Mouse (Mus musculus) midbrain, postnatal 0 days (tissue): ENCODE data around the gene Lemd1. TPM values are rescaled to one million over a fixed set of nuclear protein-coding genes. Genes with fewer than 3 reads are reported as not detected.

ENCODE experiments used
- ATAC-seq: fragments of 200-750 bp; cut with Nextera tagmentation; 2 replicates; pipeline ENCODE4 v1.8.0; 2017; ENCODE audit warnings: moderate number of reproducible peaks, mild to moderate bottlenecking, moderate TSS enrichment, moderate library complexity; ENCODE audit not compliant: low FRiP score
- DNase-seq: peaks from one replicate; pipeline ENCODE4 v3.0.0-alpha.2; 2015; ENCODE audit warnings: low spot score
- H3K27ac ChIP-seq: fragments of 300-500 bp; sonication (generic); 2 replicates; pipeline ENCODE4 v1.5.1; 2014; ENCODE audit warnings: low read depth, mild to moderate bottlenecking, low read length, mixed read lengths
- H3K27me3 ChIP-seq: fragments of 300-500 bp; sonication (generic); 2 replicates; pipeline ENCODE4 v1.6.1; 2014; ENCODE audit warnings: low read length, control low read depth, mixed read lengths; ENCODE audit not compliant: insufficient read depth
- H3K36me3 ChIP-seq: fragments of 300-500 bp; sonication (generic); 2 replicates; pipeline ENCODE4 v1.6.1; 2014; ENCODE audit warnings: low read length, control low read depth, mixed read lengths; ENCODE audit not compliant: insufficient read depth
- H3K4me1 ChIP-seq: fragments of 300-500 bp; sonication (generic); 2 replicates; pipeline ENCODE4 v1.6.1; 2014; ENCODE audit warnings: mild to moderate bottlenecking, control low read depth, antibody characterized with exemption, low read length, mixed read lengths; ENCODE audit not compliant: insufficient read depth
- H3K4me2 ChIP-seq: fragments of 300-500 bp; sonication (generic); 2 replicates; pipeline ENCODE4 v1.6.1; 2014; ENCODE audit warnings: low read depth, mild to moderate bottlenecking, low read length, mixed read lengths; ENCODE audit not compliant: poor library complexity, severe bottlenecking
- H3K4me3 ChIP-seq: fragments of 300-500 bp; sonication (generic); 2 replicates; pipeline ENCODE4 v1.5.1; 2014; ENCODE audit warnings: low read depth, mild to moderate bottlenecking, low read length, moderate library complexity
- H3K9ac ChIP-seq: fragments of 300-500 bp; sonication (generic); replicated peaks from 2 replicates; pipeline ENCODE4 v1.6.1; 2014; ENCODE audit warnings: mild to moderate bottlenecking, low read length, moderate library complexity, mixed read lengths; ENCODE audit not compliant: poor library complexity, severe bottlenecking
- H3K9me3 ChIP-seq: fragments of 300-500 bp; sonication (generic); 2 replicates; pipeline ENCODE4 v1.6.1; 2016; ENCODE audit warnings: low read length, control low read depth
- CTCF ChIP-seq: IDR thresholded peaks from 2 replicates; pipeline ENCODE4 v1.5.1; 2016; ENCODE audit warnings: antibody characterized with exemption, mild to moderate bottlenecking
- WGBS: fragments of 180-500 bp; shearing (Covaris S2); extraction: QIAGEN DNeasy Blood & Tissue Kit; methylation state at CpG from one replicate; pipeline ENCODE4 v1.1.7; 2014; 5-methylcytosine and 5-hydroxymethylcytosine counted together
- polyA plus RNA-seq: library from polyadenylated mRNA; unstranded; fragments of >200 nt; fragmentation: Nextera tagmentation; extraction: Ambion mirVana; gene quantifications from 2 replicates; pipeline ENCODE4 v1.2.1, GENCODE M21; 2015
- total RNA-seq: library from RNA; depleted of rRNA; stranded (reverse); fragments of >200 nt; gene quantifications from 2 replicates; pipeline ENCODE4 v1.2.3, GENCODE M21; 2014

Gene Lemd1
- total and polyA plus RNA-seq, 2 experiments from 2014 or later = 12.6 TPM

- 0 out of 2 replicates have a peak, but pooled peaks cover 4% of the 10 kb centered on the region for H3K4me1 ChIP-seq
- DNase-seq = no peak
- no peak overlapping the region for H3K9ac ChIP-seq
- ATAC-seq = no peak
- H3K4me3 ChIP-seq = no peak overlapping the region
- H3K36me3 ChIP-seq = no peaks in the 10 kb centered on the region
- no peaks in the 10 kb centered on the region for H3K27me3 ChIP-seq
- H3K4me2 ChIP-seq = no peak overlapping the region
- H3K9me3 ChIP-seq = no peaks in the 10 kb centered on the region
- H3K27ac ChIP-seq = no peak overlapping the region
- no peak for TF ChIP-seq CTCF
- 17% methylated on average over 1 of the region's 2 CpGs for WGBS
Measured at GRCm38 (mm10) chr1:132171619-132172018, 19.6 kb upstream of the Lemd1 start.

DNA sequence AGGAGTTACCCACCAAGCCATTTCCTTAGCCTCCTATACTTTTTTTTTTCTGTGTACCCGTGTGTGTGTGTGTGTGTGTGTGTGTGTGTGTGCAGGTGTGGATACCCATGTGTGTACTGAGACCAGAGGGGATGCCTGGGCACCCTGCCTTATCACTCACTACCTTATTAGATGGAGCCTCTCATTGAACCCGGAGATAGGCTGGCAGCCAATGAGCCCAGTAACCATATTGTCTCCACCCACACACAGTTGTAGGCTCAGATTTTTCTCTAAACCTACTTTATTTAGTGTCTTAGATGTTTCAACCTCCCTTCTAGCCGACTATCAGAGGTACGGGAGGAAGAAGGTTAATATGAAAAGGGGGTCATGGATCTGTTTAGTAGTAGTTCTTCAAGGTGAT, 4.9 kb upstream of the Lemd1 start:
- Histone ChIP-seq H3K4me3 (no peak overlapping the region), H3K4me1 (no peaks in the 10 kb centered on the region), H3K9ac (no peak overlapping the region), H3K27ac (no peak overlapping the region), H3K27me3 (no peaks in the 10 kb centered on the region), H3K4me2 (no peak overlapping the region), H3K9me3 (no peaks in the 10 kb centered on the region), H3K36me3 (no peaks in the 10 kb centered on the region)
- TF ChIP-seq CTCF = no peak
- ATAC-seq (no peak), DNase-seq (no peak)
- WGBS = 82% methylated on average over 4 of the region's 4 CpGs

DNA sequence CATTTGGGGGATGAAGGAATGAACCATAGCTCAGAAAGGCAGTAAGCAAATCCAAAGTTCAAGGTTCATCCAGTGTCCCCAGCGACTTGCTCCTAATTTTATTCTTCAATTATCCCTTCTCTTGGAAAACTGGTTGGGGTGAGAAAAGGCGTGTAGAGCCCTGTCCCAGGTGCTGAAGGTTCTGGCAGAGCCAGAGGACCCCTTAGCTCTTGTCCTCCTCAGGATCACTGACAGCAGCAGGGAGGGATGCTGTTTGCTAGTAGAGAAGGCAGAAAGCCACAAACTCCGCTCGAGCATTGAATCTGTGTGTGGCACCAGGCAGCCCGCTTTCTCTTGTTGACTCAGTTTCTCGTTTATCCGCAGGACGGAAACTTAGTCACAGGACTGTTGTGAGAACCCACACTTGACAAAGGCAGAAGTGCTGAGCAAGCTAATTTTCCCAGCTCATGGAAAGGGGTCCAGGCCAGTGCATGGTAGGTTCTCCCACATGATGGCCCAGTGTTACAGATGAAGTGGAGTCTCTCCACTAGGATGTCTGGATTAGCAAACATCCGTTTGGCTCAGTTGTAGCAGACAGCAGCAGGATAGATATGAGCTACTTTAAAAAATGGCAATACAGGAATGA, 2.7 kb upstream of the Lemd1 start:
- Histone ChIP-seq H3K4me3 (no peak overlapping the region), H3K27ac (peak overlapping the region; percentile 99; the same call in 1 of the 2 replicates), H3K4me2 (no peak overlapping the region), H3K36me3 (no peaks in the 10 kb centered on the region), H3K27me3 (no peaks in the 10 kb centered on the region), H3K4me1 (peaks cover 11% of the 10 kb centered on the region), H3K9me3 (no peaks in the 10 kb centered on the region), H3K9ac (no peak overlapping the region)
- DNase-seq (no peak), ATAC-seq (no peak)
- WGBS = 66% methylated on average over 9 of the region's 9 CpGs
- TF ChIP-seq CTCF = no peak

GRCm38 (mm10) chr1:132189231-132189630, 2.0 kb upstream of the Lemd1 start:
- no peak for ATAC-seq
- 34% methylated on average over 4 of the region's 4 CpGs for whole genome bisulfite sequencing
- Histone ChIP-seq H3K9ac (peak overlapping the region; percentile 97; the same call in 1 of the 2 replicates), H3K27me3 (no peaks in the 10 kb centered on the region), H3K4me3 (0 out of 2 replicates have a peak overlapping the region, but pooled peaks have one; percentile 83), H3K9me3 (no peaks in the 10 kb centered on the region), H3K27ac (peak overlapping the region; percentile 99; the same call in 1 of the 2 replicates), H3K4me2 (peak overlapping the region; percentile 76), H3K4me1 (peaks cover 18% of the 10 kb centered on the region), H3K36me3 (no peaks in the 10 kb centered on the region)
- DNase-seq = no peak
- TF ChIP-seq CTCF = peak; percentile 36; the same call in 1 of the 2 replicates

DNA sequence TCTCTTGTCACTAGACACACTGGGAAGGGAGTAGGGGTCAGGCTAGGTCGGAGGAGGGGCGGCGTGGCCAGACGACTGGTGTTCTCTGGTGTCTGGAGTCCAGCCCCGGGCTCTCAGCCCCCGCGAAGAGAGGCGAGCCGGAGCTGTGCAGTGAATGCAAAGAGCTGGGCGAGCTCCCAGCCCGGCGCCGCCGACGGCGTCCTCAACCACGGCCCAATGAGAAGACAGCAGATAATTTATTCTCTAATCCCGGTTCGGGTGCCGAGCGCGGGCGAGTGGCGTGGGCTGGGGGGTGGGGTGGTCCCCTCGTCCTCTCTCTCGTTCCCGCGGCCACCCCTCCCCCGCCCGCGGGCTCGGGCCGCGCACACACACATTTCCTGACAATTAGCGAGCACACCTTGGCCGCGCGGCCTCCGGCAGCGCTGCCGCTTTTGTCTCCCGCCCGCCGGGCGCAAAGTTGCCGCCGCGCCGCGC, 1.2 kb upstream of the Lemd1 start:
- ATAC-seq (peak; percentile 78), DNase-seq (peak; percentile 87)
- TF ChIP-seq CTCF = no peak
- Histone ChIP-seq H3K9ac (peak overlapping the region; percentile 97), H3K36me3 (no peaks in the 10 kb centered on the region), H3K27me3 (no peaks in the 10 kb centered on the region), H3K9me3 (no peaks in the 10 kb centered on the region), H3K4me3 (peak overlapping the region; percentile 83), H3K27ac (peak overlapping the region; percentile 99), H3K4me1 (peaks cover 22% of the 10 kb centered on the region), H3K4me2 (peak overlapping the region; percentile 76)
- under 1% methylated on average over 43 of the region's 50 CpGs for WGBS

DNA sequence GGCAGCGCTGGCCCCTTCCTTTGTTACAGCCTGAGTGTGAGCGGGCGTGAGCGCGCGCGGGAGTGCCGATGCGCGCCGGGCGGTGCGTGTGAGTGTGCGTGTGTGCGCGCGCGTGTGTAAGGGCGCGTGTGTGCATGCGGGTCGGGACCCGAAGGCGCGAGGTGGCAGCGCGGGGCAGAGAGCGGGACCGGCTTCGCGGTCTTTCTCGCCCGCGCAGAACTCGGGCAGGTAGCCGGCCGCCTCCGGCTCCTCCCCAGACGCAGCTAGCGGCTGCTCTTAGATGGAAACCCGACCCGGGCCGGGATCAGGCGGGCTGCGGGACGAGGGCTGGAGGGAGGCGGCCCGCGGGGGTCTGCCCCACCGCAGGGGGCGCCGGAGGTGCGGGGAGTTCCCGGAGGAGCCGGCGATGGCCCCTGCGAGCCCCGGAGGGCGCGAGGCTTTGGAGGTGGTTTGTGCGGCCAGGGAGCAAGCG, 574 bp upstream of the Lemd1 start:
- ATAC-seq (peak; percentile 57), DNase-seq (peak; percentile 38)
- WGBS = under 1% methylated on average over 48 of the region's 62 CpGs
- H3K27me3 ChIP-seq = no peaks in the 10 kb centered on the region
- peak; percentile 31; the same call in 1 of the 2 replicates for TF ChIP-seq CTCF
- H3K4me2 ChIP-seq = peak overlapping the region; percentile 76
- H3K4me3 ChIP-seq = peak overlapping the region; percentile 83
- H3K36me3 ChIP-seq = no peaks in the 10 kb centered on the region
- H3K9ac ChIP-seq = peak overlapping the region; percentile 97
- peaks cover 22% of the 10 kb centered on the region for H3K4me1 ChIP-seq
- no peaks in the 10 kb centered on the region for H3K9me3 ChIP-seq
- H3K27ac ChIP-seq = peak overlapping the region; percentile 99
